Mouse (Mus musculus): ENCODE measurements around the gene Hist1h2bb.

- no peak for TF ChIP-seq MAX (IDR thresholded peaks at IDR 0.05; ENCODE audit: low read depth)
- TF ChIP-seq REST (IDR thresholded peaks at IDR 0.05; ENCODE audit: insufficient read depth, insufficient read length): no peak
- TF ChIP-seq POLR2A (IDR thresholded peaks at IDR 0.05; ENCODE audit: insufficient read length, low read depth): no peak
- no peak for TF ChIP-seq USF1 (IDR thresholded peaks at IDR 0.05; ENCODE audit: low read depth)
- TF ChIP-seq TCF12 (IDR thresholded peaks at IDR 0.05; ENCODE audit: insufficient read depth, poor library complexity, severe bottlenecking): no peak
- TF ChIP-seq E2F4 (IDR thresholded peaks at IDR 0.05; ENCODE audit: insufficient read depth): no peak
- no peak for TF ChIP-seq POLR2AphosphoS2 (IDR thresholded peaks at IDR 0.05; ENCODE audit: insufficient read length, low read depth)
- TF ChIP-seq SRF (IDR thresholded peaks at IDR 0.05; ENCODE audit: control insufficient read depth, insufficient read length, low read depth): no peak
- no peak for TF ChIP-seq MYOG (IDR thresholded peaks at IDR 0.05; ENCODE audit: control insufficient read depth in 1 of 3, insufficient read depth in 1 of 3, insufficient read length in 2 of 3, low read depth in 2 of 3)
These were observed 8.5 kb upstream of the Hist1h2bb start for GRCm38 (mm10) chr13:23738041-23738440.
